Mouse (Mus musculus) lung, embryonic 16.5 days (tissue): ENCODE data around the gene Calr. TPM values are rescaled to one million over a fixed set of nuclear protein-coding genes. Genes with fewer than 3 reads are reported as not detected.
A peak's percentile ranks its signal among the peaks of the same experiment; 100 is the strongest.

Experiments used
- ATAC-seq: fragments of 200-750 bp; cut with Nextera tagmentation; 2 replicates; pipeline ENCODE4 v1.8.0; 2017; ENCODE audit warnings: low read depth, mild to moderate bottlenecking, moderate library complexity
- H3K27ac ChIP-seq: fragments of 300-500 bp; sonication (generic); 2 replicates; pipeline ENCODE4 v1.5.1; 2014; ENCODE audit warnings: mild to moderate bottlenecking, control low read depth, low read length
- H3K27me3 ChIP-seq: fragments of 300-500 bp; sonication (generic); 2 replicates; pipeline ENCODE4 v1.6.1; 2014; ENCODE audit warnings: low read depth, low read length, mixed read lengths; ENCODE audit not compliant: control insufficient read depth, insufficient read depth
- H3K36me3 ChIP-seq: fragments of 300-500 bp; sonication (generic); 2 replicates; pipeline ENCODE4 v1.6.1; 2014; ENCODE audit warnings: low read length; ENCODE audit not compliant: control insufficient read depth, insufficient read depth
- H3K4me1 ChIP-seq: fragments of 300-500 bp; sonication (generic); replicated peaks from 2 replicates; pipeline ENCODE4 v1.6.1; 2014; ENCODE audit warnings: low read length, mixed read lengths; ENCODE audit not compliant: control insufficient read depth, insufficient read depth
- H3K4me2 ChIP-seq: fragments of 300-500 bp; sonication (generic); 2 replicates; pipeline ENCODE4 v1.6.1; 2014; ENCODE audit warnings: low read depth, low read length, control low read depth
- H3K4me3 ChIP-seq: fragments of 300-500 bp; sonication (generic); 2 replicates; pipeline ENCODE4 v1.5.1; 2014; ENCODE audit warnings: mild to moderate bottlenecking, low read length, control low read depth
- H3K9ac ChIP-seq: fragments of 300-500 bp; sonication (generic); 2 replicates; pipeline ENCODE4 v1.6.1; 2014; ENCODE audit warnings: low read length, control low read depth
- H3K9me3 ChIP-seq: fragments of 300-500 bp; sonication (generic); 2 replicates; pipeline ENCODE4 v1.6.1; 2016; ENCODE audit warnings: low read length; ENCODE audit not compliant: control insufficient read depth
- WGBS: fragments of 180-500 bp; shearing (Covaris S2); extraction: QIAGEN DNeasy Blood & Tissue Kit; methylation state at CpG from one replicate; pipeline ENCODE4 v1.1.7; 2014; 5-methylcytosine and 5-hydroxymethylcytosine counted together
- polyA plus RNA-seq: library from polyadenylated mRNA; unstranded; fragments of >200 nt; fragmentation: Nextera tagmentation; extraction: Ambion mirVana; gene quantifications from 2 replicates; pipeline ENCODE4 v1.2.1, GENCODE M21; 2015

The Calr gene
- polyA plus RNA-seq: 980 and 996 TPM in 2 replicates

GRCm38 (mm10) chr8:84846722-84847572 lies at the start of gene Calr:
Gene Calr, minus strand, starts transcription at chr8:84846934.
- H3K9ac ChIP-seq: peak within 1 kb of the TSS; percentile 98
- H3K4me3 ChIP-seq: peak within 1 kb of the TSS; percentile 99
- peak within 1 kb of the TSS; percentile 79 for H3K4me2 ChIP-seq
- peak within 1 kb of the TSS; percentile 88 for H3K27ac ChIP-seq
- no peaks in the 10 kb centered on the region for H3K27me3 ChIP-seq
- peak; percentile 99 for ATAC-seq
- H3K36me3 ChIP-seq: peaks cover 34% of the 10 kb centered on the region
- WGBS: under 1% methylated on average over 54 of the region's 55 CpGs
- peaks cover 29% of the 10 kb centered on the region for H3K4me1 ChIP-seq
- H3K9me3 ChIP-seq: no peaks in the 10 kb centered on the region

DNA sequence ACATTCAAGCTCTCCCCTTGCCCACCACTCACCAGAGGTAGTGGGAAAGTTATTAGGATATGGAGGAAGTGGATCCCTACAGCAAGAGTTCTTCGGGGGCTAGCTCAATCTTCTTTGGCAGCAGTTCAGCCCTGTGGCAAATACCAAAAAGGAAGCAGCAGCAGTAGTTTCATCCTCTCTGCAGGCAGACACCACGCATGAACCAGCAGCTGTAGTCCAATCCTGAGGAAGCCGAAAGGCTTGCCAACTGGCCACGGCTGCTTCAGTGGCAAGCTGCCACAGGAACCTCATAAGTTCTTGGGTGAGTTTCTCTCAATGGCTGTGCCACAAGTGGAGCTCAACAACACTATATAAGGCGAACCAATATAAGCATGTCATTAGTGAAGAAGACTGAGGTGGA lies 49.2 kb upstream of the Calr start:
- peaks cover 8% of the 10 kb centered on the region for H3K4me1 ChIP-seq
- H3K4me3 ChIP-seq: no peak overlapping the region
- no peaks in the 10 kb centered on the region for H3K9me3 ChIP-seq
- no peaks in the 10 kb centered on the region for H3K36me3 ChIP-seq
- H3K9ac ChIP-seq: no peak overlapping the region
- no peak for ATAC-seq
- no peaks in the 10 kb centered on the region; the same call in 1 of the 2 replicates for H3K27me3 ChIP-seq
- H3K4me2 ChIP-seq: no peak overlapping the region
- H3K27ac ChIP-seq: no peak overlapping the region
- 79% methylated on average over 5 of the region's 5 CpGs for WGBS

DNA sequence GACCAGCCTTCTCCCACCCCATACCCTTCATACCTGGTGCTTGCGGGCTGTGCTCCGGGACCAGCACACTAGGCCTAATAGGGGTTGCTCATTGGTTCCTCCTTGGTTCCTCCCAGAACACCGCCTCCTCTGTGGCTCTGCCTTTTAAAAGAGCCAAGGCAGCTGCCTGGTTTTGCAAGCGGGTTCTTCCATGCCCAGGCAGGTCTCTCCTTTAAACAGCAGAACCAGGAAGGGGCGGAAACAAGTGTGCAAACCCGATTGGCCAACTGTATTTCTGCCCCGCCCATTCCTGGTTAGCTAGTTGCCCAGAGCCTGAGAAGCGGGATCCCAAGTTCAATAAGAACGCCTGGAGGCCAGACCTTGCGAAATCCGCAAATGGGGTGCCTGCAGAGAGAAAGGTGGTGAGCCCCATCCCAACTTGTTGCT lies 47.0 kb upstream of the Calr start, which contains the start of gene Gcdh:
Gene Gcdh, minus strand, starts transcription at position 213 of the 426 bp plus-strand sequence.
- peaks cover 8% of the 10 kb centered on the region for H3K4me1 ChIP-seq
- peak within 1 kb of the TSS; percentile 88 for H3K4me3 ChIP-seq
- peak within 1 kb of the TSS; percentile 79 for H3K9ac ChIP-seq
- peak; percentile 99 for ATAC-seq
- no peaks in the 10 kb centered on the region for H3K9me3 ChIP-seq
- H3K27ac ChIP-seq: no peak within 1 kb of the TSS
- under 1% methylated on average over 11 of the region's 11 CpGs for WGBS
- no peaks in the 10 kb centered on the region for H3K36me3 ChIP-seq
- H3K27me3 ChIP-seq: no peaks in the 10 kb centered on the region
- H3K4me2 ChIP-seq: peak within 1 kb of the TSS; percentile 88

DNA sequence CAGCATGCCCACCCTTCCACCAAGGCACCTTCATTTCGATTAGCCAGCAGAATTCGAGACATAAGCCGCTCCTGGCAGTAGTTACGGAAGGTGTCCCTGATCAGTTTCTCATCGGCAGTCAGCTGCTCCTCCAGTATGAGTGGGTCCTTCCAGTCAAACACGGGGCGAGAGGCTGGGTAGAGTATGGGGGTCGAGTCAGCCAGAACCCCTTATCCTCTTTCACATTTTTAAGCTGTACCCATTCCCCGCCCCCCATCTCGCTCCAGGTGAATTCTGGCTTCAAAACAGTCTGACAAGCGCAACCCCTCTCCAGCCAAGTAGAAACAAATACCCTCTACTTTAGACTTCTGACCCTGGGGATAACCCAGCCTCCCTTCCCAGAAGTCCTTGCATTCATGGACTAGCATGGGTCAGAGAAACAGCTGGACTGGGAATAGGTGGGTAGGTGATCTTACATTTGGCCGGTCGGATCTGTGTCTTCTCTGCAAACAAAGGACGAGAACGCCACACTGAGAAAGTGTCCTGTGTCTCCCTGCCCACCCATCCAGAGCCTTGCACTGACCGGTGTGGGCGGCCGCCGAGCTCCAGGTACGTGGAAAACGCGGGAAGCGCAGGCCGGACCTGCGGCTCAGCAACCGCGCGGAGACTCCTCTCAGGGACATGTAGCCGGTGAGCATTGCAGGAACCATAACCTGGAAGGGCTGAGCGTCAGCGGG lies 46.4 kb upstream of the Calr start:
- ATAC-seq: 0 out of 2 replicates have a peak, but pooled peaks have one; percentile 2
- peaks cover 8% of the 10 kb centered on the region for H3K4me1 ChIP-seq
- peaks cover 4% of the 10 kb centered on the region; the same call in 1 of the 2 replicates for H3K36me3 ChIP-seq
- H3K27me3 ChIP-seq: no peaks in the 10 kb centered on the region
- peak overlapping the region; percentile 88 for H3K4me2 ChIP-seq
- H3K27ac ChIP-seq: no peak overlapping the region
- peak overlapping the region; percentile 79 for H3K9ac ChIP-seq
- WGBS: 7% methylated on average over 31 of the region's 31 CpGs
- H3K4me3 ChIP-seq: peak overlapping the region; percentile 88
- no peaks in the 10 kb centered on the region for H3K9me3 ChIP-seq

GRCm38 (mm10) chr8:84889141-84889540 lies 42.4 kb upstream of the Calr start:
- no peaks in the 10 kb centered on the region for H3K9me3 ChIP-seq
- no peaks in the 10 kb centered on the region for H3K27me3 ChIP-seq
- no peak overlapping the region for H3K4me2 ChIP-seq
- no peak for ATAC-seq
- H3K36me3 ChIP-seq: peaks cover 16% of the 10 kb centered on the region
- H3K4me3 ChIP-seq: no peak overlapping the region
- 77% methylated on average over 1 of the region's 1 CpGs for WGBS
- no peak overlapping the region for H3K27ac ChIP-seq
- H3K9ac ChIP-seq: no peak overlapping the region
- peaks cover 8% of the 10 kb centered on the region for H3K4me1 ChIP-seq

DNA sequence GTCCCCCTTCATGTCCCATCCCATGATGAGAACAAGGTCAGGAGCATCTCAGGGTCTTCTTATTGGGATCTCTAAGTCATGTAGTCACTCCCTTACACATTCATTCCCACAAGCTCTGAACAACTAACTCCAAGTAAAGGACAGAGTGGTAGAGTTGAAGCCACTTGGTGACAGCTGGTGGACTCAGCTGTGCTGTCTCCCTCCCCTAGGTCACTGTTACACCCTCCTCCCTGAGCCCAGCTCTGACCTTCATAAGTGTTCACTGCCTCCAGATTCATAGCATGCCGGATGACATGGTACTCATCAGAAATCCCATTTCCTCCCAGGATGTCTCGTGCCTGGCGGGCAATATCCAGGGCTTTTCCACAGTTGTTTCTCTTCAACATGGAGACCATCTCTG lies 41.5 kb upstream of the Calr start:
- Histone ChIP-seq H3K4me1 (peaks cover 8% of the 10 kb centered on the region), H3K4me3 (no peak overlapping the region), H3K27ac (no peak overlapping the region), H3K9ac (no peak overlapping the region), H3K9me3 (no peaks in the 10 kb centered on the region), H3K4me2 (no peak overlapping the region), H3K27me3 (no peaks in the 10 kb centered on the region), H3K36me3 (peaks cover 16% of the 10 kb centered on the region)
- WGBS: 89% methylated on average over 3 of the region's 3 CpGs
- no peak for ATAC-seq

DNA sequence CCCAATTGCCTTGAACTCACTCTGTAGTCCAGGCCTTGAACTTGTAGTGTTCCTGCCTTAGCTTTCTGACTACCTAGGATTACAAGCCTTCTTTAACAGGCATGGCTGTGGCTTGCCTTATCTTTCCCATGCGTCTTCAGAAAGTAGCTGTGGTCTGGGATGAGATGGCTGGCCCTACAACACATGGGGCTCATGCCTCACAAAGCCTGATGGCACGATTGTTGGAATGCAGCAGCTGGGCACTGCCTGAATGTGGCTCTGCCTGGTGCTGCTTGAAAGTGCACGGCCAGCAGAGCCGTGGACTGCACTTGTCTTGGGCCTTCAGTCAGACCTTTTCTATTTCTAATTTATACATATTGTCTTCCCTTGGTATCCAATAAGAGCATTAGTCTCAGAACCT lies 38.0 kb upstream of the Calr start:
- Histone ChIP-seq H3K9me3 (no peaks in the 10 kb centered on the region), H3K27ac (no peak overlapping the region), H3K9ac (no peak overlapping the region), H3K27me3 (no peaks in the 10 kb centered on the region), H3K4me1 (no peaks in the 10 kb centered on the region), H3K36me3 (peaks cover 16% of the 10 kb centered on the region), H3K4me2 (no peak overlapping the region), H3K4me3 (no peak overlapping the region)
- no peak for ATAC-seq
- 83% methylated on average over 4 of the region's 4 CpGs for WGBS

- Histone ChIP-seq H3K9me3 (no peaks in the 10 kb centered on the region), H3K27ac (no peak overlapping the region), H3K9ac (no peak overlapping the region), H3K27me3 (no peaks in the 10 kb centered on the region), H3K36me3 (no peaks in the 10 kb centered on the region), H3K4me3 (no peak overlapping the region), H3K4me1 (no peaks in the 10 kb centered on the region), H3K4me2 (no peak overlapping the region)
- ATAC-seq: no peak
- WGBS: 89% methylated on average over 1 of the region's 1 CpGs
These were observed 32.2 kb upstream of the Calr start for GRCm38 (mm10) chr8:84878915-84879314.
